Mouse (Mus musculus) forebrain, postnatal 0 days (tissue): ENCODE measurements around the gene Slc4a3. TPM values are rescaled to one million over a fixed set of nuclear protein-coding genes. Genes with fewer than 3 reads are reported as not detected.

ENCODE experiments used
- ATAC-seq: fragments of 200-750 bp; cut with Nextera tagmentation; 2 replicates; pipeline ENCODE4 v1.8.0; 2017; ENCODE audit warnings: mild to moderate bottlenecking, moderate library complexity
- DNase-seq: peaks from one replicate; pipeline ENCODE4 v3.0.0-alpha.2; 2015
- H3K27ac ChIP-seq: fragments of 300-500 bp; sonication (generic); 2 replicates; pipeline ENCODE4 v1.5.1; 2014; ENCODE audit warnings: low read depth, mild to moderate bottlenecking, antibody characterized with exemption, low read length, moderate library complexity, mixed read lengths
- H3K27me3 ChIP-seq: fragments of 300-500 bp; sonication (generic); 2 replicates; pipeline ENCODE4 v1.6.1; 2014; ENCODE audit warnings: mild to moderate bottlenecking, low read length, mixed read lengths; ENCODE audit not compliant: insufficient read depth
- H3K36me3 ChIP-seq: fragments of 300-500 bp; sonication (generic); 2 replicates; pipeline ENCODE4 v1.6.1; 2014; ENCODE audit warnings: mild to moderate bottlenecking, moderate library complexity; ENCODE audit not compliant: insufficient read depth
- H3K4me1 ChIP-seq: fragments of 300-500 bp; sonication (generic); 2 replicates; pipeline ENCODE4 v1.6.1; 2014; ENCODE audit warnings: antibody characterized with exemption; ENCODE audit not compliant: insufficient read depth
- H3K4me2 ChIP-seq: fragments of 300-500 bp; sonication (generic); 2 replicates; pipeline ENCODE4 v1.6.1; 2014; ENCODE audit warnings: low read depth, mild to moderate bottlenecking, moderate library complexity
- H3K4me3 ChIP-seq: fragments of 300-500 bp; sonication (generic); 2 replicates; pipeline ENCODE4 v1.5.1; 2014; ENCODE audit warnings: low read depth, low read length, mixed read lengths
- H3K9ac ChIP-seq: fragments of 300-500 bp; sonication (generic); 2 replicates; pipeline ENCODE4 v1.6.1; 2014; ENCODE audit warnings: mild to moderate bottlenecking
- H3K9me3 ChIP-seq: fragments of 300-500 bp; sonication (generic); 2 replicates; pipeline ENCODE4 v1.6.1; 2016; ENCODE audit warnings: low read length
- CTCF ChIP-seq: sonication (generic); IDR thresholded peaks from 2 replicates; pipeline ENCODE4 v1.5.1; 2016; ENCODE audit warnings: antibody characterized with exemption, control low read depth, low read depth
- WGBS: fragments of 180-500 bp; shearing (Covaris S2); extraction: QIAGEN DNeasy Blood & Tissue Kit; methylation state at CpG from one replicate; pipeline ENCODE4 v1.1.7; 2014; 5-methylcytosine and 5-hydroxymethylcytosine counted together
- polyA plus RNA-seq: library from polyadenylated mRNA; unstranded; fragments of >200 nt; fragmentation: Nextera tagmentation; extraction: Ambion mirVana; gene quantifications from 2 replicates; pipeline ENCODE4 v1.2.1, GENCODE M21; 2015
- total RNA-seq: library from RNA; depleted of rRNA; stranded (reverse); fragments of >200 nt; gene quantifications from 2 replicates; pipeline ENCODE4 v1.2.3, GENCODE M21; 2014; rRNA removed

The Slc4a3 gene
- total and polyA plus RNA-seq, 2 experiments from 2014 or later = 73.0 to 120 TPM

DNA sequence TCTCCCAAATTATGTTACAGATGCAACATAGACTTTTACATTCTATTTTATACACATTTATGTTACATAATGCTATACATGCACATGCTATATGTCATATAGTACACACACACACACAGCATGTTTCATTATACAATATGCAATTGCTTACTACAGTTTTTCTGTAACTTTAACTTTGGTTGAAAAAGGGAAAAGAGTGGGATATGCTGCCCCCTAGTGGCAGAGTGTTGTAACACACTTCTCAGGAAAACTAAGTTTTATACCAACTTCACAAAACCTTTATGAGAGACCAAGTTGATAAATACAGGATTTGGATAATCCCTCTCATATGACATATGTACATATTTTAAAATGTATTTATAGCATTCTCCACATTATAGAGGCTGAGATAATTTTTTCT lies 51.6 kb downstream of the Slc4a3 start:
- Histone ChIP-seq H3K9ac (no peak overlapping the region), H3K9me3 (no peaks in the 10 kb centered on the region), H3K4me2 (no peak overlapping the region), H3K27me3 (no peaks in the 10 kb centered on the region; the same call in 1 of the 2 replicates), H3K36me3 (no peaks in the 10 kb centered on the region), H3K4me1 (no peaks in the 10 kb centered on the region), H3K27ac (no peak overlapping the region), H3K4me3 (no peak overlapping the region)
- ATAC-seq (0 out of 2 replicates have a peak, but pooled peaks have one; percentile 29), DNase-seq (peak; percentile 86)
- TF ChIP-seq CTCF = peak; percentile 87

DNA sequence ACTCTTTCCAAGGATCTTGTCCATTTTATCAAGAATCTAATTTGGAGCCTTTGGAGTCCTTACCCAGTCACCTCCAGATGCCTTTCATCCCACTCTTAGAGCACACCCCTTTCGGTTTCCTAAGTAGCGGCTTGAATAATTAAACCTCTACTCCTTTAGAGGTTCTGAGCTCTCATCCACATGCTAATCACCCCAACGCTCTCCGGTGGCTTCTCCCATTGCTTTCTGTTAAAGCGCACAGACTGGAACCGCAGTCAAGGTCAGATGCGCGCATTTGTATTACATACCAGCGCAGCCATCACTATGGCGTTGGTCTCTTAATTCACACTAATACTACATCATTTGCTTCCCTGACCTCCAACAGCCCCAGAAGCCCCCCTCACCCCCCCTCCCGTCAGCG lies 55.7 kb downstream of the Slc4a3 start:
- no peak for TF ChIP-seq CTCF
- Histone ChIP-seq H3K36me3 (no peaks in the 10 kb centered on the region), H3K4me1 (no peaks in the 10 kb centered on the region), H3K4me3 (no peak overlapping the region), H3K27ac (no peak overlapping the region), H3K4me2 (no peak overlapping the region), H3K9me3 (no peaks in the 10 kb centered on the region), H3K27me3 (no peaks in the 10 kb centered on the region; the same call in 1 of the 2 replicates), H3K9ac (no peak overlapping the region)
- WGBS = 7% methylated on average over 12 of the region's 12 CpGs
- ATAC-seq (no peak), DNase-seq (no peak)

DNA sequence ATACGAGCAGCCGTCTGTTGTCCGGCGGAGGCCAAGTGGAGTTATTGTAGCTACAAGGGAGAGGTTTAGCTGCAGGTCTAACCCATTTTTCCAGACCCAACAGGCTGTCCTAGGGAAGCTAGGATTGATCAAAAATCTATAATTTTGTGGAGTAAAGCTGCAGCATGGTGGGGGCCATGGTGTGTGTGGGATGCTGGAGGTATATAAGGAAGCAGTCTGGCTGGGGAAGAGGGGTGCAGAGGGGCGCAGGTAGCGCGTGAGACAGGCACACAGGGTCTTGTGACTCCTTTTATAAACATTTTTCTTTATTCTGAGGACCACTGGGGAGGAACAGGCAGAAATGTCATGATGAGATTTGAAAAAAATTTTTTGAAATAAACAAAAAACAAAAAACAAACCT lies 57.5 kb downstream of the Slc4a3 start:
- no peaks in the 10 kb centered on the region for H3K36me3 ChIP-seq
- H3K4me1 ChIP-seq = peaks cover 1% of the 10 kb centered on the region; the same call in 1 of the 2 replicates
- H3K4me3 ChIP-seq = no peak overlapping the region
- H3K27me3 ChIP-seq = no peaks in the 10 kb centered on the region; the same call in 1 of the 2 replicates
- H3K4me2 ChIP-seq = no peak overlapping the region
- no peak for ATAC-seq
- H3K9me3 ChIP-seq = no peaks in the 10 kb centered on the region
- no peak overlapping the region for H3K9ac ChIP-seq
- 88% methylated on average over 7 of the region's 7 CpGs for WGBS
- no peak for TF ChIP-seq CTCF
- H3K27ac ChIP-seq = no peak overlapping the region
- no peak for DNase-seq

DNA sequence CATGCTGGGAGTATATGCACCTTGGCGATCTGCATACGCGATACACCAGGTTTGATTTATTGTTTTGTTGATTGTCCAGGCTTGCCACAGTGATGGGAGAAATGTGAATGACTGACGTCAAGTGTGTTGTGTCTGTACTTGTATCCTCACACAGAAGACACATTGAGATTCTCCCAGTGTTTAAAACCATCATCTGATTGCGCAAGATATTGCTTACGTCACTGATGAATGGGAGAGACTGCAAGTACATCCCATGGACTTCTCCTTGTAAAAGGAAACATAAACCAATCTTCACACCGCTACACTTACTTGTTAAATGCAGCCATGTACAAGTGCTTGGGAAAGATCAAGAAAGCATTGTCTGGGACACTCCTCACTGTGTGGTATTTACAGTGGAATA lies 62.2 kb downstream of the Slc4a3 start:
- Histone ChIP-seq H3K9ac (no peak overlapping the region), H3K36me3 (no peaks in the 10 kb centered on the region), H3K27me3 (no peaks in the 10 kb centered on the region), H3K27ac (0 out of 2 replicates have a peak overlapping the region, but pooled peaks have one; percentile 9), H3K4me2 (no peak overlapping the region), H3K4me3 (no peak overlapping the region), H3K9me3 (no peaks in the 10 kb centered on the region), H3K4me1 (peaks cover 8% of the 10 kb centered on the region; the same call in 1 of the 2 replicates)
- TF ChIP-seq CTCF = no peak
- 92% methylated on average over 7 of the region's 7 CpGs for WGBS
- ATAC-seq = 0 out of 2 replicates have a peak, but pooled peaks have one; percentile 9
- no peak for DNase-seq

DNA sequence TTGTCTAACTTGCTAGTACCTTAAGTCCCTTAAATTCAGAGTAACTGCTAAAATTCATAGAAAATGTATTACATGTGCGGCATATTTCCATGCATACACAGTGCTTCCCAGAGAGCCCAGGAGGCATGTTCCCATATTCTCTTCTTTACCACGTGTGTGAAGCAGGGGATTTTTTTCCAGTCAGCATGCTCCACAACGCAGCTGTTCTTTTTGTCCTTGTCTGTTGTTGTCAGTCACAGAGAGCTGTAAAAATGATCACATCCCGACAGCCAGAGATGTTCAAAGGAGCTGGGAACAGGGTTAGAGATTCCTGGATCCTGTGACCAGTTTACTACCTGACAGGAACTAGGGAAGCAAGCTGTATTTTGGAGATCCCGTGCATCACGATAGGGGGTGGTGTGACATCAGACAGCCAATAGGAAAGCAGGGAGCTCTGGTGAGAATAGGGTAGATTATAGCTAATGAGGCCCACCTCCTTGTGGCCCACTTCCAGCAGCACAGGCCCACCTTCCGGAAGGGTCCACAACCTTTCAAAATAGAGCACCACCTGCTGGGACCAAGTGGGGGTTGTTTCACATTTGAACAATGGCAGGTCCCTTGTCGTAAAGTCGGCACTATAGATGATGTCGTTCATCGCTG lies 62.7 kb downstream of the Slc4a3 start:
- no peak for TF ChIP-seq CTCF
- Histone ChIP-seq H3K4me3 (no peak overlapping the region), H3K4me2 (no peak overlapping the region), H3K27ac (0 out of 2 replicates have a peak overlapping the region, but pooled peaks have one; percentile 9), H3K9ac (no peak overlapping the region), H3K4me1 (peaks cover 8% of the 10 kb centered on the region; the same call in 1 of the 2 replicates), H3K27me3 (no peaks in the 10 kb centered on the region), H3K36me3 (no peaks in the 10 kb centered on the region), H3K9me3 (no peaks in the 10 kb centered on the region)
- ATAC-seq (peak; percentile 69), DNase-seq (peak; percentile 56)
- WGBS = 39% methylated on average over 11 of the region's 11 CpGs

DNA sequence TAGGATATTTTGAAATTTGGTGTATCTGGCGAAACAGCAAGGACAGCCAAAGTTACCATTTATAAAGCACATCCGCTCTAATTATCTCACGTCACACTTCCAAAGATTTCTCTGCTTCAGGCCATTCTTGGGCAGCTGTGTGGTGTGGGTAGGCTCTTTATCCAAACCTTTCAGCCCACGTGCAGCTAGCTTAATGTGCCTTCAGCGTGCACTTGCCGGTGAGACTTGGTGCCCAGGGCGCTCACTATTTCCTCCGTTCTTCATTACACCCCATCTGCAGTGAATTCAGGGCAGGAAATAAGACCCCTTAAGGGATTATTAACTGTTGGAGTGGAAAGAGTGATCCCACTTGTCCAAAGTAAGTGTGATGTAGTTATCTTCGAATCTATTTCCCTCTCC lies 63.2 kb downstream of the Slc4a3 start:
- Histone ChIP-seq H3K36me3 (no peaks in the 10 kb centered on the region), H3K4me3 (no peak overlapping the region), H3K27ac (no peak overlapping the region), H3K27me3 (no peaks in the 10 kb centered on the region), H3K4me2 (no peak overlapping the region), H3K9ac (no peak overlapping the region), H3K4me1 (peaks cover 8% of the 10 kb centered on the region; the same call in 1 of the 2 replicates), H3K9me3 (no peaks in the 10 kb centered on the region)
- 59% methylated on average over 9 of the region's 9 CpGs for WGBS
- TF ChIP-seq CTCF = no peak
- DNase-seq (no peak), ATAC-seq (no peak)

DNA sequence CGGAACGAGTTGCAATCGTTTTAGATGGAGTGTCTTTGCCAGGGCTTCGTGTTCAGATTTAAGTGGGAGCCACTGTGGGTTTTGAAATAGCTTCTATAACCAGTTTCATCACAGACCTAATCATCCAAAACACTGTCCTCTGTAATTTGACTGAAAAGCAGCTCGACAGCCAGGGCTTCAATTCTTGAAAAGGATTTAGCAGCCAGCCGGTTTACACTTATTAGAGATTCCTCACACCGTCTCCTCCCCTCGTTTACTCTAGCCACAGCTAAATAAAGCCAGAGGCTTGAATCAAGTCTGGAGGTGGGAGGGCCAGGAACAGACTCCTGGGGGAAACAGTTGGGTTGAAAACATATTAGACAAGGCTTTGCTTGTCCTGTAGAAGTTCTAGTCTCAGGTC lies 64.5 kb downstream of the Slc4a3 start:
- Histone ChIP-seq H3K27ac (peak overlapping the region; percentile 54; the same call in 1 of the 2 replicates), H3K4me3 (no peak overlapping the region), H3K4me1 (peaks cover 8% of the 10 kb centered on the region; the same call in 1 of the 2 replicates), H3K9ac (no peak overlapping the region), H3K27me3 (no peaks in the 10 kb centered on the region), H3K4me2 (no peak overlapping the region), H3K36me3 (no peaks in the 10 kb centered on the region), H3K9me3 (no peaks in the 10 kb centered on the region)
- no peak for DNase-seq
- peak; percentile 32; the same call in 1 of the 2 replicates for ATAC-seq
- 23% methylated on average over 8 of the region's 8 CpGs for WGBS
- TF ChIP-seq CTCF = no peak

Other genes with a start within 250 kb of the Slc4a3 start
- gene Dnpep, start 228.3 kb upstream of the Slc4a3 start, total RNA-seq = 135 and 164 TPM in 2 replicates
- gene Dnpep, start 228.3 kb upstream of the Slc4a3 start, polyA plus RNA-seq = 140 and 156 TPM in 2 replicates
- gene Des, start 185.9 kb upstream of the Slc4a3 start, total RNA-seq = 1.0 and 1.4 TPM in 2 replicates
- 1.2 TPM in 2 replicates for gene Des, start 185.9 kb upstream of the Slc4a3 start, polyA plus RNA-seq
- 44.4 and 56.3 TPM in 2 replicates for gene Speg, start 171.0 kb upstream of the Slc4a3 start, total RNA-seq
- 17.8 and 20.6 TPM in 2 replicates for gene Speg, start 171.0 kb upstream of the Slc4a3 start, polyA plus RNA-seq
- gene Gmppa, start 110.3 kb upstream of the Slc4a3 start, total RNA-seq = 57.3 and 68.3 TPM in 2 replicates
- 64.0 and 64.9 TPM in 2 replicates for gene Gmppa, start 110.3 kb upstream of the Slc4a3 start, polyA plus RNA-seq
- 21.2 and 21.4 TPM in 2 replicates for gene Asic4, start 95.8 kb upstream of the Slc4a3 start, total RNA-seq
- gene Asic4, start 95.8 kb upstream of the Slc4a3 start, polyA plus RNA-seq = 6.3 and 7.7 TPM in 2 replicates
- 65.9 and 80.4 TPM in 2 replicates for gene Chpf, start 67.0 kb upstream of the Slc4a3 start, total RNA-seq
- 55.5 and 56.8 TPM in 2 replicates for gene Chpf, start 67.0 kb upstream of the Slc4a3 start, polyA plus RNA-seq
- gene Tmem198, start 66.7 kb upstream of the Slc4a3 start, total RNA-seq = 54.8 and 58.0 TPM in 2 replicates
- 61.2 and 70.8 TPM in 2 replicates for gene Tmem198, start 66.7 kb upstream of the Slc4a3 start, polyA plus RNA-seq
- 28.4 and 43.7 TPM in 2 replicates for gene Obsl1, start 39.8 kb upstream of the Slc4a3 start, total RNA-seq
- gene Obsl1, start 39.8 kb upstream of the Slc4a3 start, polyA plus RNA-seq = 18.7 and 22.9 TPM in 2 replicates
- 24.5 and 26.6 TPM in 2 replicates for gene Inha, start 39.2 kb upstream of the Slc4a3 start, total RNA-seq
- 19.6 and 24.8 TPM in 2 replicates for gene Inha, start 39.2 kb upstream of the Slc4a3 start, polyA plus RNA-seq
- gene Stk11ip, start 24.7 kb upstream of the Slc4a3 start, total RNA-seq = 25.8 and 34.7 TPM in 2 replicates
- gene Stk11ip, start 24.7 kb upstream of the Slc4a3 start, polyA plus RNA-seq = 12.1 and 14.3 TPM in 2 replicates